Mouse (Mus musculus) forebrain, embryonic 11.5 days (tissue): ENCODE results near the gene P2ry12. TPM values are rescaled to one million over a fixed set of nuclear protein-coding genes. Genes with fewer than 3 reads are reported as not detected.

Source experiments
- ATAC-seq: fragments of 200-750 bp; cut with Nextera tagmentation; replicated peaks from 2 replicates; pipeline ENCODE4 v1.8.0; 2017; ENCODE audit warnings: moderate TSS enrichment; ENCODE audit not compliant: low FRiP score
- DNase-seq: peaks from one replicate; pipeline ENCODE4 v3.0.0-alpha.2; 2017; ENCODE audit warnings: low spot score
- H3K27ac ChIP-seq: fragments of 300-500 bp; sonication (generic); 2 replicates; pipeline ENCODE4 v1.5.1; 2014; ENCODE audit warnings: low read depth, low read length
- H3K27me3 ChIP-seq: fragments of 300-500 bp; sonication (generic); 2 replicates; pipeline ENCODE4 v1.6.1; 2014; ENCODE audit warnings: mild to moderate bottlenecking, low read length, mixed read lengths; ENCODE audit not compliant: control insufficient read depth, insufficient read depth
- H3K36me3 ChIP-seq: fragments of 300-500 bp; sonication (generic); 2 replicates; pipeline ENCODE4 v1.6.1; 2014; ENCODE audit warnings: mild to moderate bottlenecking, low read length, moderate library complexity, mixed read lengths; ENCODE audit not compliant: control insufficient read depth, insufficient read depth
- H3K4me1 ChIP-seq: fragments of 300-500 bp; sonication (generic); replicated peaks from 2 replicates; pipeline ENCODE4 v1.6.1; 2014; ENCODE audit warnings: low read length, mixed read lengths; ENCODE audit not compliant: control insufficient read depth, insufficient read depth
- H3K4me2 ChIP-seq: fragments of 300-500 bp; sonication (generic); 2 replicates; pipeline ENCODE4 v1.6.1; 2014; ENCODE audit warnings: low read depth, mild to moderate bottlenecking, low read length, moderate library complexity, mixed read lengths; ENCODE audit not compliant: severe bottlenecking
- H3K4me3 ChIP-seq: fragments of 300-500 bp; sonication (generic); 2 replicates; pipeline ENCODE4 v1.5.1; 2014; ENCODE audit warnings: low read depth, low read length
- H3K9ac ChIP-seq: fragments of 300-500 bp; sonication (generic); 2 replicates; pipeline ENCODE4 v1.6.1; 2014; ENCODE audit warnings: low read length
- H3K9me3 ChIP-seq: fragments of 300-500 bp; sonication (generic); 2 replicates; pipeline ENCODE4 v1.6.1; 2016; ENCODE audit warnings: low read length, mixed read lengths; ENCODE audit not compliant: control insufficient read depth
- WGBS: fragments of 180-500 bp; shearing (Covaris S2); extraction: QIAGEN DNeasy Blood & Tissue Kit; methylation state at CpG from one replicate; pipeline ENCODE4 v1.1.7; 2014; 5-methylcytosine and 5-hydroxymethylcytosine counted together
- polyA plus RNA-seq: library from polyadenylated mRNA; unstranded; fragments of >200 nt; fragmentation: Nextera tagmentation; extraction: Ambion mirVana; gene quantifications from 2 replicates; pipeline ENCODE4 v1.2.1, GENCODE M21; 2014

The P2ry12 gene
- polyA plus RNA-seq, 1 experiment from 2014 or later = 2.0 TPM

DNA sequence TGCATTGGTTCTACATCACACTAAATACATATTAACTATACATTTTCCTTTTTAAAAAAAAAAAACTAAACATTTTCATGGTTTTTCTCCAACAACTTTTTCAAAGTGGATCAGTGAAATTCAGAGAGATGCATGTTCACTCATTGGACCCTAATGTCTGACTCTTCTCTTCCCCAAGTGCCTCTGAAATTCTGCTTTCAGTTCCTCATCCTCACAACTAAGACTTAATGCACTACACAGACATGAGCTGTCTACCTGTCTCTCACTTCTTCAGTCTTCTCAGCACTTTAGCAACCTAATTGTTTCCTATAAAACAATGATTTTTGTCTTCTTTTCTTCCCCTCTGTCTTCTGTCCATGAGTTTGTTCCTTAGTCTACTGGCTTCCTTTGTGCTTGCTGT lies 37.3 kb downstream of the P2ry12 start:
- no peaks in the 10 kb centered on the region for H3K36me3 ChIP-seq
- H3K4me3 ChIP-seq = no peak overlapping the region
- no peak overlapping the region for H3K9ac ChIP-seq
- H3K4me1 ChIP-seq = no peaks in the 10 kb centered on the region
- H3K27ac ChIP-seq = no peak overlapping the region
- DNase-seq (no peak), ATAC-seq (no peak)
- no peak overlapping the region for H3K4me2 ChIP-seq
- H3K27me3 ChIP-seq = no peaks in the 10 kb centered on the region
- H3K9me3 ChIP-seq = no peaks in the 10 kb centered on the region

DNA sequence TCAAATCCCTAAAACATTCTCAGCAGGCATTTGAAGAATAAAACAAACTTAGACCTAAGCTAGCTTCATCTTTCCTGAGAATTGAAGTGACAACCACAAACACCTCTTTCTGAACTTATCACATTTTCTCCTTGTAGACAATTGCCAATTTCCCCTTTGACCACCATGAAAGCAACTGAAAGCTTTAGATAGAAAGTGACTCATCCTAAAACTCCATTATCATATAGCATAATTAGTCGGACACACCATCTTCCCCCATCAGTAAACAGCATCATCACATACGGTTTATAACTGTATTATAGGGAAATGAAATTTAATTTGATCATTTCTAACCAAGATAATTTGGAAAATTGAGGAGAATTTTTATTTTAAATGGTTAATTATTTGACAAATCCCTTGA lies 40.4 kb downstream of the P2ry12 start:
- no peaks in the 10 kb centered on the region for H3K27me3 ChIP-seq
- WGBS = 86% methylated on average over 2 of the region's 2 CpGs
- no peak overlapping the region for H3K4me2 ChIP-seq
- no peak overlapping the region for H3K27ac ChIP-seq
- H3K9me3 ChIP-seq = no peaks in the 10 kb centered on the region
- no peak for DNase-seq
- no peaks in the 10 kb centered on the region for H3K36me3 ChIP-seq
- no peak overlapping the region for H3K9ac ChIP-seq
- no peaks in the 10 kb centered on the region for H3K4me1 ChIP-seq
- H3K4me3 ChIP-seq = no peak overlapping the region
- ATAC-seq = no peak

DNA sequence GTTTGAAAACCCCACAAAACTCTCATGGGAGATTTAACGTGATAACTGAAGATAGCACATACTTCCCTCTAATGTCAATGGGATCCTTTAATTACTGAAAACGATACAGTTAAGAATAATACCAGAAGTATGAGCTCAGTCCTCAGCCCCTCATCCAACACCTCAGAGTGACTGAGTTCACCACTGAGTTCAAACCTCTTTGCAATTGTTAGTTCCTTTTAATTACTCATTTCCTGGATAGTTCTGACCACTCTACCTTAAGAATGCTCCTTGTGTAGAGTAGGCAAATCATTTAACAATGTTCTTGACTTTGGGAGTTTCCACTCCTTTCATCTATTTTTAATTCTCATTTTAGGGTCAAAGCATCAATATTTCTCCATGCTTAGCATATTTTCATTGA lies 43.3 kb downstream of the P2ry12 start:
- no peaks in the 10 kb centered on the region for H3K4me1 ChIP-seq
- 89% methylated on average over 2 of the region's 2 CpGs for WGBS
- no peak for ATAC-seq

DNA sequence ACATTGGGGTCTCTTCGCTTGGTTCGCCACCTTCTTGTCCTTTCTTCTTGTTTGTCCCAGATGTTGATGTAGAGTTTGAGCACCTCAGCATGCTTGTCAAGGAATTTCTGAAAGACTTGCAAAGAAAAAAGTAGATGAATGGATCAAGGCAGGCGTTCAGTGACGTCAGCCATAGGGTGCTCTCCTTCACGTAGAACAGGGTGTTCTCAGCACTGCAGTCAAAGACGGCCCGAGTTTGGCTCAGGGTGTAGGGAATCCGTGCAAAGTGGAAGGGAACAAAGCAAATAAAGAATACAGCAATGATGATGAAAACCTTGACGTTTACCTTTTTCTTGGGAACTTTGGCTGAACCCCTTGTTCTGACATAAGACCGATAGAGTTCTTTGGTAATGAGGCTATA lies 45.5 kb downstream of the P2ry12 start:
- no peaks in the 10 kb centered on the region for H3K4me1 ChIP-seq
- H3K27ac ChIP-seq = no peak overlapping the region
- no peaks in the 10 kb centered on the region for H3K36me3 ChIP-seq
- 95% methylated on average over 10 of the region's 10 CpGs for WGBS
- no peaks in the 10 kb centered on the region for H3K27me3 ChIP-seq
- DNase-seq = no peak
- no peaks in the 10 kb centered on the region for H3K9me3 ChIP-seq
- no peak for ATAC-seq
- no peak overlapping the region for H3K9ac ChIP-seq
- H3K4me2 ChIP-seq = no peak overlapping the region
- no peak overlapping the region for H3K4me3 ChIP-seq

More for the DNA sequence above, 43.3 kb downstream of the P2ry12 start:
- Histone ChIP-seq H3K4me3 (no peak overlapping the region), H3K4me2 (no peak overlapping the region), H3K27ac (no peak overlapping the region), H3K27me3 (no peaks in the 10 kb centered on the region), H3K9me3 (no peaks in the 10 kb centered on the region), H3K36me3 (no peaks in the 10 kb centered on the region), H3K9ac (no peak overlapping the region)
- no peak for DNase-seq

DNA sequence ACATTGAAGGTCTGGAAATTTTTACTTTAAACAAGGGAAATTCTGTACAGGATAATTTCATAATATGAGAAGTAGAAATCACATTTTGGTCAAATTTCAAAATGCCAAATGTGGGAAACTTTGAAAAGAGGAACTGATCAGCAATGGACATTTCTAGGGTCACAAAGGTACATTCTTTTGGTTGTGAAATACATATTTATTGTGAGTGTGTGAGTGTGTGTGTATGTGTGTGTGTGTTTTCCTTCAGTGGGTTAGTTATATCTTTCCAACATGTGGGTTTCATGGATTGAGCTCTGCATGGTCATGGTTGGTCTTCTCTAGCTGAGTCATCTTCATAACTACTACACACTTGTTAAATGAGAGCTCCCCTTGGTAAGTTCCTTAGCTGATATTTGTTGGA lies 50.3 kb downstream of the P2ry12 start:
- H3K9ac ChIP-seq = no peak overlapping the region
- DNase-seq (no peak), ATAC-seq (no peak)

DNA sequence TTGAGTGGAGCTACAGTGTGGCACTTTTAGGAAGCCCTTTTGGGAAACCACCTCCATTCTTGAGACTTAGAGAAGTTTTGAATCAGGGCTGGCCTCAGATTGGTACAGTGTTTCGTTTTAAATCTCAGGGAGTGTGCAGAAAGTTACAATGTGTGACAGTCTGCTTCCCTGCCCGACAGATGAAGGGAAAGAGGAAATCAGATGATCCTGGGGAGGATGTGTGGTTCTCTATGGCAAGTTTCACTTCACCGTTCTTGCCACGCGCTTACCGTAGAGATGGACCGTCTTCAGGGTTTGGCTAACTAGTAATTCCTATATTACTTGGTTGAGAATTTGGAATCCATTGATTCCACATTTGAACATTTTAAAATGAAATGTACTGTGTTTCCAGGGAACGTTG lies 50.9 kb downstream of the P2ry12 start:
- H3K9me3 ChIP-seq = no peaks in the 10 kb centered on the region
- 93% methylated on average over 8 of the region's 8 CpGs for WGBS
- no peaks in the 10 kb centered on the region for H3K36me3 ChIP-seq
- DNase-seq (no peak), ATAC-seq (no peak)
- H3K27me3 ChIP-seq = no peaks in the 10 kb centered on the region
- H3K4me2 ChIP-seq = no peak overlapping the region
- no peak overlapping the region for H3K4me3 ChIP-seq
- no peak overlapping the region for H3K9ac ChIP-seq
- H3K27ac ChIP-seq = no peak overlapping the region
- H3K4me1 ChIP-seq = no peaks in the 10 kb centered on the region

More for the DNA sequence above, 50.3 kb downstream of the P2ry12 start:
- no peak overlapping the region for H3K4me2 ChIP-seq
- H3K4me1 ChIP-seq = no peaks in the 10 kb centered on the region
- no peaks in the 10 kb centered on the region for H3K9me3 ChIP-seq
- no peak overlapping the region for H3K27ac ChIP-seq
- no peaks in the 10 kb centered on the region for H3K36me3 ChIP-seq
- H3K27me3 ChIP-seq = no peaks in the 10 kb centered on the region
- H3K4me3 ChIP-seq = no peak overlapping the region

DNA sequence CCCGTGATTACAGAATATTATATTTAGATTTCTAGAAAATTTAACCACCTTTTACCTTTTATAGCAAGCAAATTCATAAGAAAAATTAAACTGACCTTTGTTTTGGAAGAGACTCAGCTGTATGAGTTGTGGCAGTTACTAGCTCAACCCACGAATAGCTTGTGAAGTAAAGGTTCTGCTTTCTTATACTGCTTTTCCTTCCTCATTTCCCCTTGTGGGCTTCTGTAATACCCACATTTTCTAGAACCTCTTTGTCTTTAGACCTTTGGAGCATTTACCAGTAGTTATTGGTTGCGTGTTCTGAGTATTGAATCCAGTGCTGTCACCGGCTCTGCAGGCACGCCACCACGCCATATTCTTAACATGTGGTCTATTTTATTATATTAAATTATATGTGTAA lies 51.9 kb downstream of the P2ry12 start, which contains the start of gene P2ry13:
P2ry13 (minus strand) TSS at position 156 of the 400 bp plus-strand sequence.
- ATAC-seq = no peak
- no peak within 1 kb of the TSS for H3K27ac ChIP-seq
- H3K4me2 ChIP-seq = no peak within 1 kb of the TSS
- no peak within 1 kb of the TSS for H3K9ac ChIP-seq
- H3K4me3 ChIP-seq = no peak within 1 kb of the TSS
- DNase-seq = no peak
- no peaks in the 10 kb centered on the region for H3K27me3 ChIP-seq
- no peaks in the 10 kb centered on the region for H3K4me1 ChIP-seq
- no peaks in the 10 kb centered on the region for H3K36me3 ChIP-seq
- no peaks in the 10 kb centered on the region for H3K9me3 ChIP-seq
- WGBS = 91% methylated on average over 6 of the region's 6 CpGs

DNA sequence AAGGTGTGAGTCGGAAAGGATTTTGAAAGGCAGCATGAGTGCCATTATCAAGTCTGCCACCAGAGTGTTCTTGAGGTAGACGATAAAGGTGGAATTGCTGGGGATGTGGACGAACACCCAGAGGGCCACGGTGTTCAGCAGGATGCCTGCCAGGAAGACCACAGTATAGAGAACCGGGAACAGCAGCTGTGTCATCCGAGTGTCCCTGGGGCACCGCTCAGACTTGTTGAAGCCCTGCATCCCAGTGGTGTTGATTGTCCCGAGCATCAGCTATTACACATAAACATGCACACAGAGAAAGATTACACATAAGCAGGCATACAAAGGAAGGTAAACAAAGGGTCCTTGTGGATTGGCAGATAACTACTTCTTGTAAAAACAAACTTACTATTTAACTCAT lies 52.6 kb downstream of the P2ry12 start:
- Histone ChIP-seq H3K27me3 (no peaks in the 10 kb centered on the region), H3K36me3 (no peaks in the 10 kb centered on the region), H3K27ac (no peak overlapping the region), H3K4me2 (no peak overlapping the region), H3K9me3 (no peaks in the 10 kb centered on the region), H3K9ac (no peak overlapping the region), H3K4me1 (no peaks in the 10 kb centered on the region), H3K4me3 (no peak overlapping the region)
- DNase-seq (no peak), ATAC-seq (no peak)
- 85% methylated on average over 8 of the region's 8 CpGs for WGBS

DNA sequence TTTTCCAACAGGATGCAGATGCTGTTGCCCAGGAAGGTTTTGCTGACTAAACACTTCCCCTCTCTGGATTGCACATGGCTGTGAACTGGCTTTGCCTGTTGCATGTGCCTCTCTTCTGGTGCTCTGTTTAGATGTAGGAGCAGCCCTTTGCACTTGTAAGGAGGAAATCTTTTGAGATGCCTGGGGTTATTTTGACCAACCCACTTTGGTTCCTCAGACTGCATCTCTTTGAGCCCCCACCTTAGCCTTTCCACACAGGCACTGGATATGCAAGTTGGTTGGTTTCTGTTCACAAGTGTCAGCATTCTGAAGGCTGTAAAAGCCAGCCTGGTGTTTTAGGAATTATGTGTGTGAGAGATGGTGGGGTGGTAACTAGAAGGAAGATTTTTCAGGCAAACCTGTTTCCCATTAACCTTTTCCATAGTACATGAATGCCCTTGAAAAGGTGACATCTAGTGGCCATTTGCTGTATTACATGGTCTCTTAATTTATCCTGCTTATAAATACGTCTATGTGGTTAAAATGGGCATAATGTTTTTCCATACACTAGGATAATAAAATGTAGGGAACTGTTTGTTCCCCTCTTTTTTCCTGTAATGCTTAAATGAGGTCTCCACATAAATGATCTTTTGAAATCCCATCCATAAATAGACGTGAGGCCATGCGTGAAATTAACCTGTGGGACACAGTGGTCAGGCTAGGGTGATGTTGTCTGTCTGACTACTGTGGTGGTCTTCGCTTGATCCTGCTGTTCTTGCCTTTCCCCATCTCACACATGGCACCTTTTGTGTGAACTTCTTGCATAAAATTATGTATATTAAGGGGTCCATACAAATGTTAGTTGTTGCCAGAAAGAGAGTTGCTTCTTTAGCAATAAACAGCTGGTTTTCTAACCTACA lies 53.8 kb downstream of the P2ry12 start:
- Histone ChIP-seq H3K36me3 (no peaks in the 10 kb centered on the region), H3K9ac (no peak overlapping the region), H3K27me3 (no peaks in the 10 kb centered on the region), H3K9me3 (no peaks in the 10 kb centered on the region), H3K4me1 (no peaks in the 10 kb centered on the region), H3K4me2 (no peak overlapping the region), H3K27ac (no peak overlapping the region), H3K4me3 (no peak overlapping the region)
- 65% methylated on average over 4 of the region's 4 CpGs for WGBS
- DNase-seq = no peak
- ATAC-seq = peak; percentile 55; the same call in 1 of the 2 replicates
